Mouse (Mus musculus) kidney, adult 2 months (tissue): ENCODE data around the gene Slc16a8. TPM values are rescaled to one million over a fixed set of nuclear protein-coding genes. Genes with fewer than 3 reads are reported as not detected.

Source experiments
- DNase-seq: peaks from one replicate; pipeline ENCODE4 v3.0.0; 2021
- H3K27ac ChIP-seq: fragments of 200-500 bp; 2 replicates; pipeline ENCODE4 v1.5.1; 2012; ENCODE audit warnings: low read depth, low read length, control low read depth, inconsistent platforms; ENCODE audit not compliant: insufficient read depth
- H3K27me3 ChIP-seq: fragments of 200-500 bp; replicated peaks from 2 replicates; pipeline ENCODE4 v1.6.1; 2012; ENCODE audit warnings: mild to moderate bottlenecking, moderate library complexity, low read length, inconsistent platforms; ENCODE audit not compliant: control insufficient read depth, insufficient read depth
- H3K36me3 ChIP-seq: fragments of 200-500 bp; 2 replicates; pipeline ENCODE4 v1.6.1; 2012; ENCODE audit warnings: mild to moderate bottlenecking, moderate library complexity, low read length, inconsistent platforms; ENCODE audit not compliant: control insufficient read depth, insufficient read depth
- H3K4me1 ChIP-seq: fragments of 200-500 bp; 2 replicates; pipeline ENCODE4 v1.6.1; 2011; ENCODE audit warnings: low read length; ENCODE audit not compliant: control insufficient read depth, insufficient read depth
- H3K4me3 ChIP-seq: fragments of 200-500 bp; 2 replicates; pipeline ENCODE4 v1.5.1; 2011; ENCODE audit warnings: mild to moderate bottlenecking, low read depth, low read length, control low read depth; ENCODE audit not compliant: insufficient read depth
- CTCF ChIP-seq: fragments of 200-500 bp; conservative IDR thresholded peaks from 2 replicates; pipeline ENCODE4 v1.5.1; 2011; ENCODE audit warnings: low read depth, mild to moderate bottlenecking, control low read depth, low read length, moderate library complexity, mixed read lengths; ENCODE audit not compliant: insufficient read depth, insufficient read length
- POLR2A ChIP-seq: fragments of 200-500 bp; IDR thresholded peaks from one replicate; pipeline ENCODE4 v1.6.1; 2011; ENCODE audit warnings: low read depth, low read length, control low read depth
- WGBS: fragments of 180-500 bp; shearing (Covaris S2); methylation state at CpG from one replicate; pipeline ENCODE4 v1.1.7; 2018; 5-methylcytosine and 5-hydroxymethylcytosine counted together
- polyA plus RNA-seq: library from polyadenylated mRNA; depleted of rRNA; stranded (reverse); fragments of >200 nt; gene quantifications from 2 replicates; pipeline ENCODE4 v1.2.3, GENCODE M21; 2012

Slc16a8 gene
- polyA plus RNA-seq, 1 experiment = 0.23 TPM

GRCm38 (mm10) chr15:79277728-79278127, 23.2 kb upstream of the Slc16a8 start:
- WGBS = 64% methylated on average over 10 of the region's 10 CpGs
- Histone ChIP-seq H3K36me3 (no peaks in the 10 kb centered on the region), H3K4me3 (no peak overlapping the region), H3K27me3 (no peaks in the 10 kb centered on the region), H3K4me1 (peaks cover 7% of the 10 kb centered on the region; the same call in 1 of the 2 replicates), H3K27ac (no peak overlapping the region)
- TF ChIP-seq POLR2A (no peak), CTCF (no peak)
- no peak for DNase-seq

- no peak overlapping the region for H3K27ac ChIP-seq
- WGBS = 53% methylated on average over 10 of the region's 10 CpGs
- H3K4me1 ChIP-seq = peaks cover 3% of the 10 kb centered on the region; the same call in 1 of the 2 replicates
- no peaks in the 10 kb centered on the region for H3K36me3 ChIP-seq
- no peak overlapping the region for H3K4me3 ChIP-seq
- DNase-seq = no peak
- no peak for TF ChIP-seq POLR2A
- TF ChIP-seq CTCF = no peak
- no peaks in the 10 kb centered on the region for H3K27me3 ChIP-seq
Observed at GRCm38 (mm10) chr15:79273020-79273419, 18.5 kb upstream of the Slc16a8 start.

- TF ChIP-seq POLR2A (no peak), CTCF (peak; percentile 64)
- no peak for DNase-seq
- no peaks in the 10 kb centered on the region for H3K27me3 ChIP-seq
- H3K36me3 ChIP-seq = no peaks in the 10 kb centered on the region
- 34% methylated on average over 17 of the region's 17 CpGs for WGBS
- H3K27ac ChIP-seq = no peak overlapping the region
- H3K4me1 ChIP-seq = peaks cover 3% of the 10 kb centered on the region; the same call in 1 of the 2 replicates
- no peak overlapping the region for H3K4me3 ChIP-seq
Observed at GRCm38 (mm10) chr15:79271124-79271746, 16.7 kb upstream of the Slc16a8 start.

GRCm38 (mm10) chr15:79270317-79271123, 16.0 kb upstream of the Slc16a8 start:
- Histone ChIP-seq H3K4me3 (no peak overlapping the region), H3K27ac (no peak overlapping the region), H3K36me3 (no peaks in the 10 kb centered on the region), H3K27me3 (no peaks in the 10 kb centered on the region), H3K4me1 (peaks cover 3% of the 10 kb centered on the region; the same call in 1 of the 2 replicates)
- WGBS = 31% methylated on average over 33 of the region's 33 CpGs
- DNase-seq = peak; percentile 69
- TF ChIP-seq POLR2A (no peak), CTCF (no peak)

GRCm38 (mm10) chr15:79268521-79268920, 14.0 kb upstream of the Slc16a8 start:
- TF ChIP-seq POLR2A (no peak), CTCF (no peak)
- H3K4me3 ChIP-seq = no peak overlapping the region
- H3K27ac ChIP-seq = no peak overlapping the region
- 38% methylated on average over 1 of the region's 1 CpGs for WGBS
- H3K4me1 ChIP-seq = peaks cover 3% of the 10 kb centered on the region; the same call in 1 of the 2 replicates
- no peak for DNase-seq
- H3K36me3 ChIP-seq = no peaks in the 10 kb centered on the region
- no peaks in the 10 kb centered on the region for H3K27me3 ChIP-seq

- Histone ChIP-seq H3K4me3 (no peak overlapping the region), H3K27me3 (no peaks in the 10 kb centered on the region), H3K4me1 (no peaks in the 10 kb centered on the region), H3K27ac (no peak overlapping the region), H3K36me3 (no peaks in the 10 kb centered on the region)
- 73% methylated on average over 4 of the region's 4 CpGs for WGBS
- no peak for TF ChIP-seq CTCF
- no peak for TF ChIP-seq POLR2A
- no peak for DNase-seq
Observed at GRCm38 (mm10) chr15:79265384-79265783, 10.8 kb upstream of the Slc16a8 start.

- H3K27me3 ChIP-seq = no peaks in the 10 kb centered on the region
- no peak for DNase-seq
- WGBS = 95% methylated on average over 6 of the region's 6 CpGs
- no peak overlapping the region for H3K27ac ChIP-seq
- no peak for TF ChIP-seq CTCF
- no peak for TF ChIP-seq POLR2A
- H3K4me1 ChIP-seq = peaks cover 11% of the 10 kb centered on the region; the same call in 1 of the 2 replicates
- no peak overlapping the region for H3K4me3 ChIP-seq
- no peaks in the 10 kb centered on the region for H3K36me3 ChIP-seq
Observed at GRCm38 (mm10) chr15:79263726-79264125, 9.2 kb upstream of the Slc16a8 start.
